Mouse (Mus musculus): Measurements from ENCODE around the gene Kcnh2.

GRCm38 (mm10) chr5:24343977-24344436, 7.4 kb downstream of the Kcnh2 start:
- no peak for TF ChIP-seq CTCF (IDR thresholded peaks at IDR 0.05; ENCODE audit: insufficient read depth, low read depth, low read length)
- no peak for TF ChIP-seq POLR2A (IDR thresholded peaks at IDR 0.05; ENCODE audit: insufficient read depth, low read depth, low read length)

Measured in olfactory bulb, adult 2 months (tissue).